Mouse (Mus musculus) hindbrain, embryonic 13.5 days (tissue): ENCODE measurements at regions not wholly inside any gene's neighbourhood (a gene's known extent, or its start where the extent isn't known, plus 50 kb on each side); places are given as distances from the start of the nearest gene placed in this dataset.

ENCODE experiments used
- ATAC-seq: fragments of 200-750 bp; cut with Nextera tagmentation; 2 replicates; pipeline ENCODE4 v1.8.0; 2017; ENCODE audit warnings: moderate TSS enrichment; ENCODE audit not compliant: low FRiP score
- H3K27ac ChIP-seq: fragments of 300-500 bp; sonication (generic); 2 replicates; pipeline ENCODE4 v1.5.1; 2015; ENCODE audit warnings: inconsistent platforms, mild to moderate bottlenecking, moderate library complexity
- H3K27me3 ChIP-seq: fragments of 300-500 bp; sonication (generic); 2 replicates; pipeline ENCODE4 v1.6.1; 2015; ENCODE audit warnings: mild to moderate bottlenecking, inconsistent platforms
- H3K36me3 ChIP-seq: fragments of 300-500 bp; sonication (generic); 2 replicates; pipeline ENCODE4 v1.6.1; 2015; ENCODE audit warnings: mild to moderate bottlenecking, inconsistent platforms
- H3K4me1 ChIP-seq: fragments of 300-500 bp; sonication (generic); replicated peaks from 2 replicates; pipeline ENCODE4 v1.6.1; 2015; ENCODE audit warnings: inconsistent platforms
- H3K4me2 ChIP-seq: fragments of 300-500 bp; sonication (generic); 2 replicates; pipeline ENCODE4 v1.6.1; 2015; ENCODE audit warnings: inconsistent platforms, mild to moderate bottlenecking, moderate library complexity
- H3K4me3 ChIP-seq: fragments of 300-500 bp; sonication (generic); 2 replicates; pipeline ENCODE4 v1.5.1; 2015; ENCODE audit warnings: mild to moderate bottlenecking, inconsistent platforms
- H3K9ac ChIP-seq: fragments of 300-500 bp; sonication (generic); 2 replicates; pipeline ENCODE4 v1.6.1; 2015; ENCODE audit warnings: mild to moderate bottlenecking, inconsistent platforms
- H3K9me3 ChIP-seq: fragments of 300-500 bp; sonication (generic); 2 replicates; pipeline ENCODE4 v1.6.1; 2016; ENCODE audit warnings: inconsistent platforms
- WGBS: fragments of 180-500 bp; shearing (Covaris S2); methylation state at CpG from one replicate; pipeline ENCODE4 v1.1.7; 2015; 5-methylcytosine and 5-hydroxymethylcytosine counted together

DNA sequence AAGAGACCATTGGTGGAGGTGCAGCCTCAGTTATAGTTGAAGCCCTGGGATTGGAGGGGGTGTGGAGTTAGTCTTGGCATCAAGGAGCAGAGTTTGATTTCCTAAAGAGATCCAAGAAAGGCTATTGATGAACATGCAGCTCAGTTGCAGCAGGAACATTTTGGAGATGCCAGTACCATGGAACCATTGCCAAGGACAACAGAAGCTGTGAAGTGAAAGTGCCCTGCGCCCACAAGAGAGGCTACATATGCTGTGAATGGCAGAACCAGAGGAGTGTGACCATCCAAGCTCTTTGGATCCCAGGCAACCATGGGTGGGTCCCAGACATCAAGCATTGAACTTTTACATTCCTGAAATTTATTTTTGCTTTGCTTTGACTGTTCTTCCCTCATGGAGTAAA lies 539.2 kb upstream of the Mpdz start:
- no peak overlapping the region for H3K4me3 ChIP-seq
- H3K9ac ChIP-seq = no peak overlapping the region
- H3K4me2 ChIP-seq = no peak overlapping the region
- 0 out of 2 replicates have a peak, but pooled peaks cover 2% of the 10 kb centered on the region for H3K4me1 ChIP-seq
- ATAC-seq = no peak
- no peaks in the 10 kb centered on the region for H3K27me3 ChIP-seq
- no peaks in the 10 kb centered on the region for H3K9me3 ChIP-seq
- WGBS = 83% methylated on average over 1 of the region's 1 CpGs
- H3K27ac ChIP-seq = no peak overlapping the region
- no peaks in the 10 kb centered on the region for H3K36me3 ChIP-seq

DNA sequence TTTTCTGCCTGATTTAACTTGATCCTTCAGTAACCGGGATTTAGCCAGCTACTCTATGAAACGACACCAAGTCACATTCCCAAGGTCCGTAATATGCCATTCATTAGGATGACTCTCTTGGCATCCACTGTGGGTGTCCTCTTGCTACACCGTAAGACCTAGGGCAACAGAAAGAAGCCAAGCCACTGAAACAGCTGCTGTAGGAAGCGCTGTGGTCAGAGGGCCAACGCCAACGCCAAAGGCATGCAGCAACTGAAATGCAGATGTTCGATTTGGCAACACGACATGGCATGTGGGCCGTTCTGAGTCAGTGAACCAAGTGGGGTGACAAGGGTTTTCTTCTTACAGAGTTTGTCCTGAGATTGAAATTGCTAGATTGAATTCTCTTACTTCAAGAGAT lies 527.9 kb upstream of the Mpdz start:
- no peak for ATAC-seq
- WGBS = 83% methylated on average over 10 of the region's 10 CpGs

DNA sequence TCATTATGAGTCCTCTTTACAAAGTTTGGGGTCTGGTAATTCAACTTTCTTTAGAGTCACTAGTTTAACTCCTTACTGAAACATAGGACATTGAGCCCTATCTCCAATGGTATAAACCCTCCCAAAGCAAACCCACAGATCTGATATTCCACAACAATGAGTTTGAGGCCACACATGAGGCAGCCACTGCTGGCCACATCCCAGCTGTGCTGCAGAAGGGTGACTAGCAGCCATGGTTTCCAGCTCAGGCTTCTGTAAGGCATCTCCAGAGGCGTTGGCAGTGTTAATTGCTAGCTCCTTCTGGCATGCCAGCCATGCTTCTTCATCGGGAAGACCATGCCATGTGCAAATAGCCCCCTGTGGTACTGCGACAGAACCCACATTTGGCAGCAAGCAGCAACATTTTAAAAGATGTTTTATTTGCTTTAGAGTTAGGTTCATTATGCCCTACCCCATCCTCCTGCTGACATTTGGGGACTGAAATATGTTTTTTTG lies 527.1 kb upstream of the Mpdz start:
- Histone ChIP-seq H3K9me3 (no peaks in the 10 kb centered on the region), H3K27ac (no peak overlapping the region), H3K4me2 (no peak overlapping the region), H3K27me3 (no peaks in the 10 kb centered on the region), H3K4me1 (no peaks in the 10 kb centered on the region), H3K4me3 (no peak overlapping the region), H3K9ac (no peak overlapping the region), H3K36me3 (no peaks in the 10 kb centered on the region)
- 59% methylated on average over 3 of the region's 3 CpGs for WGBS
- ATAC-seq = no peak

More for the DNA sequence above, 527.9 kb upstream of the Mpdz start:
- H3K36me3 ChIP-seq = no peaks in the 10 kb centered on the region
- H3K9me3 ChIP-seq = no peaks in the 10 kb centered on the region
- no peak overlapping the region for H3K4me3 ChIP-seq
- H3K4me1 ChIP-seq = no peaks in the 10 kb centered on the region
- no peaks in the 10 kb centered on the region for H3K27me3 ChIP-seq
- H3K9ac ChIP-seq = no peak overlapping the region
- no peak overlapping the region for H3K4me2 ChIP-seq
- no peak overlapping the region for H3K27ac ChIP-seq

DNA sequence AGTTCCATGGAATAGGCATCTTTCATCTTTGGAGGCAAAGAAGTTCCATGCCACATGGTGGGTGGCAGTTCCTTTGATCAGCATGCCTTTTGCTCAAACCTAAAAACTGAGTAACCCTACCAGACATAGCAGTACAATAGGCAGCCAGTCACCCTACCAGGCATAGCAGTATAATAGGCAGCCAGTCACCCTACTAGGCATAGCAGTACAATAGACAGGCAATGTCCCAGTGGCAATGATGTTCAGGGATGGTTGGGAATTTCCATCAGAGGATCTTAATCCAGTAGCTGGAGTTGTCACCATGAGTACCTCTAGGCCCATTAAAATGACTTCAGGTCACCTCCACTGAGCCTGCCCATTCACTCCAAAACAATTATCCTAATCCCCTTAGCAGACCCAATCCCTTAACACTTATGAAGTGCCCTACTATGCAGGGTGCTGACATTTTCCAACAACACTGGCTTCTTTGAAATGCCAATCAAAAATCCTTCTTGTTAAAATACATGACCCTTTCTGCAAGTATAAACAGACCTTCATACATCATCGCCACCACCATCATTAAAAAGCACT lies 523.5 kb upstream of the Mpdz start:
- H3K27ac ChIP-seq = no peak overlapping the region
- no peak overlapping the region for H3K9ac ChIP-seq
- no peaks in the 10 kb centered on the region for H3K4me1 ChIP-seq
- WGBS = 90% methylated on average over 1 of the region's 1 CpGs
- no peaks in the 10 kb centered on the region for H3K27me3 ChIP-seq
- H3K4me3 ChIP-seq = no peak overlapping the region
- no peak overlapping the region for H3K4me2 ChIP-seq
- ATAC-seq = no peak
- H3K36me3 ChIP-seq = no peaks in the 10 kb centered on the region
- no peaks in the 10 kb centered on the region for H3K9me3 ChIP-seq

DNA sequence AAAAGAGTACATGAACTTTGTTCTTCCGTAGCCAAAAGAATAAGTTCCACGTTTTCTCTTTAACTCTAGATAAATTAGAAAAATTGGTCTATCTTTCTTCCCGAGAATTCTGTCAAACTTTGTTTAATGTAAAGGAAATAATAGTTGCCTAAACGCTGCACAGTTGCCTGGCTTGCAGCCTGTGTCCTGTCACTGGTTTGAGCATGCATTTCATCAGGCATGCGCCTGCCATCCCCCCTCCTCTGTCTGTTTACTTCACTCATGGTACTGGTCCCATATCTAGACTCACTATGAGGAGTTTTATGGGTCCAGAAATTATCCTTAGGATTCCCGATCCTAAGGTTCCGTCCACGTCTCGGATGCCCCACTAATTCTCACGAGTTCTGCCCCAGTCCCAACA lies 520.5 kb upstream of the Mpdz start:
- 90% methylated on average over 10 of the region's 10 CpGs for WGBS
- H3K27me3 ChIP-seq = no peaks in the 10 kb centered on the region
- H3K27ac ChIP-seq = no peak overlapping the region
- no peaks in the 10 kb centered on the region for H3K9me3 ChIP-seq
- H3K4me1 ChIP-seq = no peaks in the 10 kb centered on the region
- no peak for ATAC-seq
- no peak overlapping the region for H3K4me3 ChIP-seq
- H3K9ac ChIP-seq = no peak overlapping the region
- H3K36me3 ChIP-seq = no peaks in the 10 kb centered on the region
- no peak overlapping the region for H3K4me2 ChIP-seq

DNA sequence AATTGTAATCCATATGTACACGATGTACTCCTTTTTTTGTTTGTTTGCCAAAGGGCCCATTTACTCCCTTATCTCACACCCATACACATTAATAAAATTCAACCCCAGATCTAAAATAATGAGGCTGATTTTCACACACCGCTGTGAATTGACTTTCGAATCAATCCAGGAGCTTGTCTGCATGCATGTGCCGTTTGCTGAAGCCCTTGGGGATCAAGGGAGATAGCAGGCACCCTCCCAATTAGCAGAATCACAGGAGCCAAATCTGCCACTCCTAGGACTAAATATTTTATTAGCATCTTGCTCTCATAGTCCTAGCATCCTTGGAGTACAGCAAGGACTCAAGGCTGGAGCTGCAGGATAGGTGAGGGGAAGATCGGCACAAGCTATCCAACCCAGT lies 520.0 kb upstream of the Mpdz start:
- Histone ChIP-seq H3K9ac (no peak overlapping the region), H3K4me2 (no peak overlapping the region), H3K27me3 (no peaks in the 10 kb centered on the region), H3K4me1 (no peaks in the 10 kb centered on the region), H3K36me3 (no peaks in the 10 kb centered on the region), H3K27ac (no peak overlapping the region), H3K9me3 (no peaks in the 10 kb centered on the region), H3K4me3 (no peak overlapping the region)
- no peak for ATAC-seq
- WGBS = 65% methylated on average over 5 of the region's 5 CpGs

DNA sequence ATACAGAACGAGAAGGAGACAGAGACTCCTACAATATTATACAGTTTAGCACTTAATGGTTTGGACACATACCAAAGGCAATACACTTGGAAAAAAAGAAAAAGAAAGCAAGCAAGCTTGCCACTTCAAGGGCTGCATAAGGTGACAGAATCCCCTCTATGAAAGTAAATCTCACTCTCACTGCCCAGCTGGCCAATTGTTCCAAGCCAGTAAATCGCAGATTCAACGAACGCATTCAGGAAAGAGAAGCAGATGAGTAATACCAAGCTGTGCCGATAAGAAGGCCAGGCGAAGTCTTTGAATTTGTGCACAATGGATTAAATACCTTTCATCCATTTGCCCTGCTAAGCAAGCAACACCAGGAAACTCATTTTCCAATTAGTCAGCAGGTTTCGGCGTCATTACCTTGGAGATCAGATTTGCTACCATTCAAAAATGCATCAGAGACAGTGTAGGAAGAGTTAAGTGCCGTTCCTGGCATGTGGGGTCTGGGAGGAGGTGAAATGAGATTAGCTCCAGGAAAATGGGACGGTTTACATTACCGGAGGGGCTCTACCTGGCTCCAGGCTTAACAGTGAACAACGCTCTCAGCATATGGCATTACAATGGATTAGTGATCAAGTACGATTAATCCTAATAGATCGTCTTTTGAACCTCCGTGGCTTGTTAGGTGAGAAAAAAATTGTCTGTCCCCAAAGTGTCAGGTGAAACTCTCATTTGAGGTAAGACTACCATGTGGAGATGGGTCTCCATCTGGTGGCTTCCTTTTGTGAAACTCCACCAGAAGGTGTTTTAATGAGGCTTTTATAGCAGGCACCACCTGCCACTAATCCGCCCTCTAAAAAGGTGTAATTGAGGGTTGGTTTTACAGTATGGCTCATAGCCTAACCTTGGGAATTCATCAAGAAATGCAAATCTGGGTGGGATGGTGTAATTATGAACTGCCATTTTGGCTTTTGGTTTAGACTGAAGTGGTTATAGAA lies 518.2 kb upstream of the Mpdz start:
- H3K4me1 ChIP-seq = no peaks in the 10 kb centered on the region
- H3K27ac ChIP-seq = no peak overlapping the region
- no peak overlapping the region for H3K4me2 ChIP-seq
- no peaks in the 10 kb centered on the region for H3K36me3 ChIP-seq
- H3K27me3 ChIP-seq = no peaks in the 10 kb centered on the region
- H3K9ac ChIP-seq = no peak overlapping the region
- no peak overlapping the region for H3K4me3 ChIP-seq
- no peaks in the 10 kb centered on the region for H3K9me3 ChIP-seq
- no peak for ATAC-seq
- 78% methylated on average over 16 of the region's 16 CpGs for WGBS

DNA sequence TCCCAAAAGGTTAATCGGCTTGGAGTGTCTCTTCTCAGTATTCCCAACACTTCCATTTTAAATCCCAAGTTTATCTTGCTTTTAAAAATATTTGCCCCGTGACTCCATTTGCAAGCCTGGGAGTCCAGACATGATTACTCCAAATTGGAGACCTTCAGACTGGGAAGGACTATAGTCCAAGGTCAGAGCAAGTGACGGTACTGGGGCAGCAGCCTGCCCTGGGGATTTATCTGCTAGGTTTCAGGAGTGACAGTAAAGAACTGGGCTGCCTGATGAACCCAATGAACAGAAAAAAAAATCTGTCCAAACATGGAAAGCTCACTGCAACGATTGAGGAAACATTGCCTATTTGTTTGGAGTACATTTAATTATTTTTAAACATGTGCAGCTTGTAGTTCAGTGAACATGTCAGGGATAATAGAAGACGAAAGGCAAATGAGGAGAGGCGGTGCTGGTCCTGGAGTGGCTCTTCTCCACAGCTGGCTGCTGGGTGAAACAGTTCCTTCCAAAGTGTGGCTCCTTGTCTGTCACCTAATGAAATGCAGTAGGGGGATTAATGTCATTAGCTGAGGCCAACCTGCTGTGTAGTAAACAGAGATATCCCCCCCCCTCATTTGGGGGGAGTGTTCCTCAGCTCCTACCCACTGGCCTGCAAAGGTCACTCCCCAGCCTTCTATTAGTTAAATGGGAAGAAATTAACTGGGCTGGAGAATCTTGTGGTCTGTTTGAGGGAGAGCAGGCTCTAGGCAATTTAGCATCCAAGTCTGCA lies 514.5 kb upstream of the Mpdz start:
- no peak overlapping the region for H3K4me2 ChIP-seq
- 53% methylated on average over 6 of the region's 6 CpGs for WGBS

DNA sequence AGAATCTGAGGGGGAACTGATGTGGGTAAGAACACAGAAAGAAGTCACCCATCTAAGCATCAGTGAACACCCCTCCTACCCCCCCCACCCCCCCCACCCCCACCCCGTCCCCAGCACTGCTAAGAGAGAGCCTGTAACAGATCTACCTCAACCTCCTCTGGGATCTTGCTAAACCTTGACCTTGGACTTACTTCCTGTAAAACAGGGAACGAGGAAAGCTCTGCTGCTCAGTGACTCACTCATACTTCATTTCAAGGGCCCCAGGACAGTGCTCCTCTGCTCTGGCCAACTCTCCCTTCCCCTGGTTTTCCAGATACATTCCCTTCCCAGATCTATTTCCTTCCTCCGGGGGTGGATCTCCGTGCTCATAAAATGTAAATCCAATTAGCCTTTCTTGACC lies 510.4 kb upstream of the Mpdz start:
- ATAC-seq = no peak
- Histone ChIP-seq H3K9me3 (no peaks in the 10 kb centered on the region), H3K27ac (no peak overlapping the region), H3K36me3 (no peaks in the 10 kb centered on the region), H3K4me3 (no peak overlapping the region), H3K4me1 (no peaks in the 10 kb centered on the region), H3K9ac (no peak overlapping the region), H3K4me2 (no peak overlapping the region), H3K27me3 (no peaks in the 10 kb centered on the region)
- WGBS = 71% methylated on average over 4 of the region's 4 CpGs

More for the DNA sequence above, 514.5 kb upstream of the Mpdz start:
- no peak overlapping the region for H3K9ac ChIP-seq
- no peaks in the 10 kb centered on the region for H3K9me3 ChIP-seq
- H3K4me3 ChIP-seq = no peak overlapping the region
- H3K27ac ChIP-seq = no peak overlapping the region
- no peaks in the 10 kb centered on the region for H3K27me3 ChIP-seq
- no peaks in the 10 kb centered on the region for H3K36me3 ChIP-seq
- no peak for ATAC-seq
- no peaks in the 10 kb centered on the region for H3K4me1 ChIP-seq

DNA sequence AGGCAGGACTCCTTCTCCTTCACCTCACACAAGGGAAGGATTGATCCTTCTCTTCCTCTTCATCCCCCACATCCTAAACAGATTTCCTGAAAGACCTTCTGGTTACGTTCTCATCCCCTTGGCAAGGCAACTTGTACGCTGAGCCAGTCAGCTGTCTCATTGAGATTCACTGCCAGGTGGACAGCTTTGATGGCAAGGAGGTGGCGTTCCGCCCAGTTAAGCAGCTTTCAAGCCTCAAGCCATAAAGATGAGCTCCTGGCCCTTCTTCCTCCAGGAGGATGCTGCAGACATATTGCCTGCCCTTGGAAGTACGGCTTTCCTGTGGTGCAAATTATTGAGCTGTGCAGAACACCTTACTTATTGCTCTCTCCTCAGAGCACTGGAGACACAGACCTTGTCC lies 494.8 kb upstream of the Mpdz start:
- H3K4me1 ChIP-seq = no peaks in the 10 kb centered on the region
- H3K27me3 ChIP-seq = no peaks in the 10 kb centered on the region
- ATAC-seq = no peak
- no peaks in the 10 kb centered on the region for H3K9me3 ChIP-seq
- H3K4me3 ChIP-seq = no peak overlapping the region
- H3K4me2 ChIP-seq = no peak overlapping the region
- H3K27ac ChIP-seq = no peak overlapping the region
- WGBS = 79% methylated on average over 5 of the region's 5 CpGs
- no peaks in the 10 kb centered on the region for H3K36me3 ChIP-seq
- no peak overlapping the region for H3K9ac ChIP-seq

DNA sequence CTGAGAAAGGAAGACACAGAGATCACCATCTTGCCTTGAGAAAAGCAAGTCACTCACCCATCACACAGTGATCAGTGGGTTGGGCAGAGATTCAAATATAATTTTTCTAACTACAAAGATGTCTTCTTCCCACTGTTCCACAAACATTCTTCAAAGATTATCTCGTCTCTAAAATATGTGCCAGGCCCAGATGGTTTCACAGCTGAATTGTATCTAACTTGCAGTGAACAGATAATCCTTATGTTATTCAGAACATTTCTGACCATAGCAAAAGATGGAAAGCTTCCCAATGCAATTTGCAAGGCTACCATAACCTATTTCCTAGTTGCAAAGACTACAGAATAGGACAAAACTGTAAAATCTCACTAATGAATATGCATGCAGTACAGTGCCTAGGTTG lies 488.3 kb upstream of the Mpdz start:
- Histone ChIP-seq H3K27ac (no peak overlapping the region), H3K9ac (no peak overlapping the region), H3K4me1 (peaks cover 4% of the 10 kb centered on the region), H3K4me2 (no peak overlapping the region), H3K27me3 (no peaks in the 10 kb centered on the region), H3K36me3 (no peaks in the 10 kb centered on the region), H3K4me3 (no peak overlapping the region), H3K9me3 (no peaks in the 10 kb centered on the region)
- ATAC-seq = no peak
- WGBS = 85% methylated on average over 1 of the region's 1 CpGs

DNA sequence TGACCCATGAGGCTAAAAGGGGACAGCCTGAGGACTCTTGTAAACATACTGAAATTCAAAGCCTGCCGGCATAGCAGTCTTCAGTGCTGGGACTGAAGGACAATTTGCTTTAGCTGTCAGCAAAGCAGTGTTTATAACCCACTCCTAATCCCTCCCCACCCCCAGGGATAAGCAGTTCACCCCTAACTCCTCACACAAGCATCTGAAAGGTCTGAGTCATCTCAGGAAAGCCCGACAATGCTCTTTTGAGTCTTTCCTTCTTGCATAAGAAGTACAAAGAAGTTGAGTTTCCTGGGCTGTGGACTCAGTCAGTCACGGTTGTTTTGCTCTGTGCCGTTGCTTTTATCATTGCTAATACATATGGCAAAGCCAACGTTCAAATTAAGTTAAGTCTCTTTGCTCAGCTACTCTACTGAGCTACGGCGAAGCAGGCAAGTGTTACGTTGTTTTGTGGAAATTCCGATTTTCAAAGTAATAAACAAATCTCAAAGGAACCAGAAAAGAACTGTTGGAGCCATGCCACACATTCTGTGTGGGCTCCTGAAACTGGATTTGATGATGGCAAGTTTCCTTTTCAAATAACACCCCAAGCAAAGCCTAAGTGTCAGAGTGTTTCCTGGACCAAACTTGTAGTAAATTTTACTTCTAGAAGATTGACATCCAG lies 486.1 kb upstream of the Mpdz start:
- no peaks in the 10 kb centered on the region for H3K36me3 ChIP-seq
- H3K27ac ChIP-seq = no peak overlapping the region
- H3K4me2 ChIP-seq = no peak overlapping the region
- no peak overlapping the region for H3K4me3 ChIP-seq
- WGBS = 47% methylated on average over 9 of the region's 9 CpGs
- ATAC-seq = no peak
- no peak overlapping the region for H3K9ac ChIP-seq
- H3K27me3 ChIP-seq = no peaks in the 10 kb centered on the region
- H3K9me3 ChIP-seq = no peaks in the 10 kb centered on the region
- peaks cover 5% of the 10 kb centered on the region for H3K4me1 ChIP-seq
